19 mouse cellular contexts compared by ENCODE assay signal in genomic region chr8:3227423-3227822, GRCm38 (mm10). TPM values are rescaled to one million over a fixed set of nuclear protein-coding genes. Genes with fewer than 3 reads are reported as not detected.
A peak's percentile ranks its signal among the peaks of the same experiment; 100 is the strongest.
DNase-seq lines count a peak whose midpoint lies in the region; ATAC-seq and TF ChIP-seq lines count a peak whose summit lies in the region.
"Had no signal": no experiment of that assay in that cellular context is flagged by ENCODE, and none has a peak within 500 bp of the region (broad histone marks: within the 10 kb centered on the region; RNA-seq: fewer than 3 reads in every experiment).

No protein-coding gene starts in this region.

- H3K4me1 ChIP-seq in intestine, embryonic 16.5 days (ENCODE audit: control insufficient read depth, insufficient read depth, low read length) = peaks cover 22% of the 10 kb centered on the region
- H3K4me1 ChIP-seq in intestine, postnatal 0 days (replicated peaks; ENCODE audit: control insufficient read depth, insufficient read depth, low read length) = peaks cover 4% of the 10 kb centered on the region; the same call in 1 of the 2 replicates
- H3K4me1 ChIP-seq: embryonic facial prominence, embryonic 12.5 days; limb, embryonic 13.5 days had no signal

- DNase-seq in kidney, adult 18-20 months = peak; percentile 76
- DNase-seq in kidney, adult 8-10 months = peak; percentile 87 to 88
- DNase-seq in kidney, postnatal 25 days = peak; percentile 85 to 89
- DNase-seq in gastrocnemius, postnatal 25 days = no peak
- no peak for DNase-seq in layer of hippocampus, adult 9-10 months (ENCODE audit: low spot score)
- DNase-seq: adrenal gland, adult 2 months; cerebellum, postnatal 10 days; gastrocnemius, postnatal 14 days; heart, postnatal 10 days; layer of hippocampus, postnatal 36 days; right cerebral cortex, postnatal 25 days had no signal

- no peak overlapping the region for H3K9ac ChIP-seq in intestine, embryonic 16.5 days (ENCODE audit: low read depth, low read length)
- H3K9ac ChIP-seq in intestine, postnatal 0 days (ENCODE audit: low read depth, low read length) = no peak overlapping the region
- H3K9ac ChIP-seq: embryonic facial prominence, embryonic 12.5 days; limb, embryonic 13.5 days had no signal

- no peak overlapping the region for H3K4me3 ChIP-seq in intestine, embryonic 16.5 days (ENCODE audit: low read length)
- H3K4me3 ChIP-seq in intestine, postnatal 0 days (ENCODE audit: low read depth, low read length) = no peak overlapping the region
- H3K4me3 ChIP-seq: embryonic facial prominence, embryonic 12.5 days; erythroblast, embryonic 14.5 days; limb, embryonic 13.5 days had no signal

- no peak overlapping the region for H3K4me2 ChIP-seq in intestine, embryonic 16.5 days (ENCODE audit: low read depth, low read length)
- no peak overlapping the region for H3K4me2 ChIP-seq in intestine, postnatal 0 days (replicated peaks; ENCODE audit: low read depth)
- H3K4me2 ChIP-seq: embryonic facial prominence, embryonic 12.5 days; limb, embryonic 13.5 days; midbrain, embryonic 11.5 days had no signal

- H3K27me3 ChIP-seq in intestine, embryonic 16.5 days (replicated peaks; ENCODE audit: control insufficient read depth, insufficient read depth, low read length) = no peaks in the 10 kb centered on the region
- H3K27me3 ChIP-seq in intestine, postnatal 0 days (replicated peaks; ENCODE audit: control insufficient read depth, insufficient read depth, low read length) = no peaks in the 10 kb centered on the region
- H3K27me3 ChIP-seq: embryonic facial prominence, embryonic 12.5 days; limb, embryonic 13.5 days had no signal

- no peak for TF ChIP-seq CTCF in intestine, postnatal 0 days (IDR thresholded peaks at IDR 0.05; ENCODE audit: low read depth)

- 67% methylated on average over 5 of the region's 5 CpGs for WGBS in intestine, embryonic 16.5 days
- WGBS in intestine, postnatal 0 days = 66% methylated on average over 5 of the region's 5 CpGs

- 0 out of 2 replicates have a peak, but pooled peaks have one; percentile 19 for ATAC-seq in intestine, embryonic 16.5 days
- no peak for ATAC-seq in intestine, postnatal 0 days
- ATAC-seq: forebrain, embryonic 14.5 days; lung, postnatal 0 days had no signal

- H3K27ac ChIP-seq in intestine, embryonic 16.5 days (ENCODE audit: low read length) = no peak overlapping the region
- no peak overlapping the region for H3K27ac ChIP-seq in intestine, postnatal 0 days (ENCODE audit: low read depth, low read length)
- H3K27ac ChIP-seq: embryonic facial prominence, embryonic 12.5 days; limb, embryonic 13.5 days had no signal

- no peaks in the 10 kb centered on the region for H3K36me3 ChIP-seq in intestine, embryonic 16.5 days (ENCODE audit: control insufficient read depth, insufficient read depth, low read length)
- H3K36me3 ChIP-seq in intestine, postnatal 0 days (ENCODE audit: control insufficient read depth, insufficient read depth) = peaks cover 3% of the 10 kb centered on the region; the same call in 1 of the 2 replicates
- H3K36me3 ChIP-seq: limb, embryonic 13.5 days had no signal

- no peaks in the 10 kb centered on the region for H3K9me3 ChIP-seq in intestine, embryonic 16.5 days (ENCODE audit: control insufficient read depth, low read length)
- H3K9me3 ChIP-seq in intestine, postnatal 0 days (ENCODE audit: control insufficient read depth) = no peaks in the 10 kb centered on the region
- H3K9me3 ChIP-seq: embryonic facial prominence, embryonic 12.5 days; limb, embryonic 13.5 days had no signal

RNA-seq across cellular contexts. Expression of gene Insr, which starts 52.0 kb away (rescaled TPM):
- polyA plus RNA-seq in intestine, embryonic 16.5 days (2015; fragmentation: Nextera tagmentation; extraction: Ambion mirVana) = 32.5 and 33.2 TPM in 2 replicates
- polyA plus RNA-seq in intestine, postnatal 0 days (2015; fragmentation: Nextera tagmentation; extraction: Ambion mirVana) = 20.7 and 21.3 TPM in 2 replicates
- 10 to 100 TPM; 51.6 to 55.8 TPM for total RNA-seq in gastrocnemius, postnatal 25 days (2021)

Comparison
In these comparisons a context has a peak if more than half of its experiments do, and no peak if none do; other contexts are left out.
1. DNase-seq: peak in kidney, adult 18-20 months (single experiment), kidney, adult 8-10 months (2 of 2) and kidney, postnatal 25 days (2 of 2); none in gastrocnemius, postnatal 25 days (single experiment) and layer of hippocampus, adult 9-10 months (single experiment).